Mouse (Mus musculus): ENCODE data around the gene Ppp1r16b.

DNA sequence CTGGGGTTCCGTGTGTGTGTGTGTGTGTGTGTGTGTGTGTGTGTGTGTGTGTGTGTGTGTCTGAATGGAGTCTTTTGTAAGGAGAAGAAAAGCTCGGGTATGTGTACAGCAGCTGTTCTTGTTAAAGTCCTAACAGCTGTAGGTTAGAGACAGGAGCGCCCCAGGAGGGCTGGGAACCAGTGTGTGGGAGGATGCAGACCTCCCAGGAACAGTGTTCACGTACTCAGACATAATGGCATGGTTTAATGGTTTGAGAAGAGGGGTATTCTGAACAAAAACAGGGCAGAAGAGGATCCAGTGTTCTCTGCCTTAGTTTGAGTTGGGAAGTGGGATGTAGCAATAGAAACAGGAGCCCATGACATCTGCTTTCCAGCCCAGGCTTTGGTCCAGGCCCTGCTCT is 134.1 kb downstream of the Ppp1r16b start:
- TF ChIP-seq POLR2A (IDR thresholded peaks at IDR 0.05; ENCODE audit: insufficient read depth, low read length): no peak
- TF ChIP-seq CTCF (IDR thresholded peaks at IDR 0.05; ENCODE audit: low read depth, low read length): no peak
- TF ChIP-seq EP300 (IDR thresholded peaks at IDR 0.05; ENCODE audit: insufficient read depth, low read depth, low read length): no peak

Measured in ES-Bruce4 (cell line).